Mouse (Mus musculus) kidney, adult 9 months (tissue): ENCODE results near the gene 1700037C18Rik.
"Not testable (repeated sequence)": the region's sequence is repeated elsewhere in the genome, so short reads cannot be mapped to it uniquely, and the experiment has no call there.

Source experiments
- DNase-seq: peaks from one replicate; pipeline ENCODE4 v3.0.0; 2022

1700037C18Rik gene

DNA sequence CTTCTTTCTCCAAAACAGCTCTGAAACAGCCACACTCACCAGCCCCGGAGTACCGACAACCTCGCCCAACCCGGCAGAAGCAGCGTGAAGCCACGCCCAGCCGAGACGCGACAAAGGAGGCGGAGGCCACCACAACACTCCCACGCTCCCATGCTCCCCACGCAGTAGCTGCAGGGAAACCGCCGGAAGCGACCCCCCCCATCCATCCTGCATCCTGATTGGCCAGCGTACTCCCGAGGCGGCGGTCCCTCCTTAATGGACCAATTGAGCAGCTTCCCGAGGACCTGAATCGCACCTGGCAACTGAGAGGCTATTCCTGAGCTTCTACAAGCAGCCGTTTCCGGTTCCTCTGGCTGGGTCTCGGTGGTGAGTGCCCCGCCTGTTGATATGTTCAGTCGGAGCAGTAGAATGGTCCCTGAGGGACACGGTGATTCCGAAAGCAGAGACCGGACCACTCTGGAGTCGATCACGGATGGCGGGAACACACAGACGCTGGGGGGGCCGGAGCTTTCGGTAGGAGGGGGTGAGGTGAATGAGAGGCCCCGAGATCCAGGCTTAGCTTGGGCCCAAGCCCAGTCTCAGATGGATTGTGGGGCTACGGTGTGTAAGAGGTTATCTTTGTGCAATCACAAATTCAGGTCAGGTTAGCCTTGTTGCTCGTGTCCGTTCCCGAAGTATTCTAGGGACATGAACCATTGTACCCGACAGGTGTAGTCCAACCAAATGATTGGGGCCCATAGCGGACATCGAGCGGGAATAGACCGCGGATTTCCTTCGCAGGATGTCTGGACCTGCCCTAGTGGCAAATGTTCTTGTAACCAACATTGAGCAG lies 36.1 kb downstream of the 1700037C18Rik start, which contains the start of gene Naa60:
Gene Naa60 (plus strand): TSS at position 160 of the 832 bp plus-strand sequence.
- peak; percentile 94 for DNase-seq

DNA sequence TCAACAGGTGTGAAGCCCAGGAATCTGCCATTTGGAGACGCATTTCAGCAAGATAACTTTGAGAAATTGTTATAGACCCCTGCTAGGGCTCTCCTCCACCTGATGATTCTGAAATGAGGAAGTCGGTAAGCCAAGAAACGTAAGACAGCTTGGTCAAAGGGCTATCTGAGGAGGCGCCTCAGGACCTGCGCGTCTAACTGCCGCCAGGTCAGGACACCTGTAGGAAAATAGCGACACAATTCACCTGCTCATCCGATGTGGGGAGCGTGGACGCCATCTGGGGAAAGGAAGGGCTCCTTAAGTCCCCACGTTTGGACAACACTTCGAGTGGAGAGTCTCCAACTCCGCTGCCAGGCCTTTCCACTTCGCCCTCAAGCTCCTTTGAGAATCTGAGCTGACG lies 36.7 kb downstream of the 1700037C18Rik start:
- no peak for DNase-seq

DNA sequence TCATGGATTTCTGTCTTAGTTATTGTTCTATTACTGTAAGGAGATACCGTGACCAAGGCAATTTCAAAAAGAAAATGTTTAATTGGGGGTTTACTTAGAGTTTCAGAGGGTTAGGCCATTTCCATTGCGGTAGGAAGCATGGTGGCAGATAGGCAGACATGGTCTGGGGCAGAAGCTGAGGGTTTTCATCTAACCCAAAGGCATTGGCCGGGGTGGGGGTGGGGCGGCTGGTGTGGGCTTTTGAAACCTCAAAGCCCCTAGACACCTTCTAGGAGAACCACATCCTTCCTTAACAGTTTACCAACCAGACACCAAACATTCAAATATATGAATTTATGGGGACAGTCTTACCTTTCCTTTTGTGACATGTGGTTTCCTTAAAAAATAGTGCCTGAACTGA lies 49.2 kb downstream of the 1700037C18Rik start:
- no peak for DNase-seq

DNA sequence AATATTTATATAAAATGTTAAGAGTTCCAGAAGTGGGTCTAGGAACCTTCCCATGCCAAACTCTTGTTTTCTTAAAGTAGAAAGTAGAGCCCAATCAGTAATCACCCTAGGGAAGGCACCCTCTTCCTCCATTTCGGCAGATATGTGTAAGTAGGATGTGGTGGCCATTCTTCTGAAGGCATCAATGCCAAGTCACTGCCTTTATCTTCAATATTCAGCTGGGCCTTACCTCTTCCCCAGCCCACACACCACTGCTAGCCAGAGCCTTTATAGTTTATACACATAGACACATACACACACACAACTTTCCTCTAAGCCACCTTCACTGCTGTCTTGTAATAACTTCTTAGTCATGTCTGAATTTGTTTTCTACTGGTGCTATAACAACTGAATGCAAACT lies 52.7 kb downstream of the 1700037C18Rik start:
- DNase-seq = no peak

DNA sequence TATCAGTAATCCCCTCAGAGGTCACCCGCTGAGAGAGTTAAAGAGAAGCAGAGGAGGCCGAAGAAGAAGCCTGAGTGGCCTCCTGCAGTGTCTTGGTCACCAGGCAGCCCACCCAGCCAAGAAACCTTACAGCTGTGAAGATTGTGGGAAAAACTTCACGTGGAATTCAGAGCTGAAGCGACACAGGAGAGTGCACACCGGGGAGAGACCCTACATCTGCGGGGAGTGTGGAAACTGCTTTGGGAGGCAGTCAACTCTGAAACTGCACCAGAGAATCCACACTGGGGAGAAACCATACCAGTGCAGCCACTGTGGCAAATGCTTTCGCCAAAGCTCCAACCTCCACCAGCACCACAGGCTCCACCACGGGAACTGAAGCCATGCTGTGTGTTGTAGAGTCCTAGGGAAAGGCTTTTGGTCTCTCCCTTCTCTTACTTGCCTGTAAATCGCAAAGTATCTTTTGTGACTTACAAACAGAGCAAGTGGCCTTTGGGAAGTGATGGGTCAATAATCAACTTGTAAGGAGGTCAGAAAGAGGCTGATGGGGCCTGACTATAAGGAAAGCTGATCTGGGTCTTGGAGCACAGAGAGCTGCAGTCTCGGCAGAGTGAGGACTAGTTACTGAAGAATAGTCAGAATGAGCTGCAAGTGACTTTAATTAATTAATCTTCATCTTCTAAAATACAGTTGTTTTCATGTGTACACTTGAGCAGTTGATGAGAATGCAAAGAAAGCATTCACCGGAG lies 53.9 kb downstream of the 1700037C18Rik start:
- DNase-seq = no peak

DNA sequence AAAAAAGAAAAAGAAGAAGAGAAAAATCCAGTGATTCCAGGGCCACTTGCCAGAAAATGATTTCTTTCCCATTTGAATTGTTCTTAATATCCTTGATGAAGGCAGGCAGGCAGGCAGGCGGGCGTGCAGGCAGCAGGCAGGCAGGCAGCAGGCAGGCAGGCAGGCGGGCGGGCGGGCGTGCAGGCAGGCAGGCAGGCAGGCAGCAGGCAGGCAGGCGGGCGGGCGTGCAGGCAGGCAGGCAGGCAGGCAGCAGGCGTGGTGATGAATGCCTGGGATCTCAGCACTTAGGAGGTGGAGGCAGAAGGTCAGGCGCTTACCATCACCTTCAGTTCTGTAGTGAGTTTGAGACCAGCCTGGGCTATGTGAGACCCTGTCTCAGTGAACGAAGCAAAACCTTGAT lies 55.9 kb downstream of the 1700037C18Rik start:
- DNase-seq = no peak

DNA sequence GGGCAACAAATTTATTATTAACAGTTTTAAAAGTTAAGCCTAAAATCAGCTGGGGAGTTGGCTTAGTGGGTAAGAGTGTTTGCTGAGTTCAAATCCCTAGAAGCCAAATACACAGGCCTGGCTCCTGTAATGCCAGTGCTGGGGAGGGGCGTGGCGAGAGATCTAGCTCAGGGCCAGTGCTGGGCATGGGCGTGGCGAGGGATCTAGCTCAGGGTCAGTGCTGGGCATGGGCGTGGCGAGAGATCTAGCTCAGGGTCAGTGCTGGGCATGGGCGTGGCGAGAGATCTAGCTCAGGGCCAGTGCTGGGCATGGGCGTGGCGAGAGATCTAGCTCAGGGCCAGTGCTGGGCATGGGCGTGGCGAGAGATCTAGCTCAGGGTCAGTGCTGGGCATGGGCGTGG lies 57.2 kb downstream of the 1700037C18Rik start:
- DNase-seq = not testable (repeated sequence)

DNA sequence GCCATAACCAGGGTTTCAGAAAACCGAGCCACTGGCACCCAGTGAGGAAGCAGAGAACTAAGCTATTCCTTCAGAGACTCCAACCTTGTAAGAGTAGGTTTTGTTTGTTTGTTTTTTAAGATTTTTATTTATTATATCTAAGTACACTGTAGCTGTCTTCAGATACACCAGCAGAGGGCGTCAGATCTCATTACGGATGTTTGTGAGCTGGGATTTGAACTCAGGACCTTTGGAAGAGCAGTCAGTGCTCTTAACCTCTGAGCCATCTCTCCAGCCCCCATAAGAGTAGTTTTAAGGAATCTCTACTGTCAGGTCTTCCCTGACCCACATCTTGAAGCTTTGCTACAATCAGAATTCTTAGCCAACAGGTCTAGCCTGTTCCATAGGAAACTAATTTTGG lies 60.1 kb downstream of the 1700037C18Rik start:
- no peak for DNase-seq

DNA sequence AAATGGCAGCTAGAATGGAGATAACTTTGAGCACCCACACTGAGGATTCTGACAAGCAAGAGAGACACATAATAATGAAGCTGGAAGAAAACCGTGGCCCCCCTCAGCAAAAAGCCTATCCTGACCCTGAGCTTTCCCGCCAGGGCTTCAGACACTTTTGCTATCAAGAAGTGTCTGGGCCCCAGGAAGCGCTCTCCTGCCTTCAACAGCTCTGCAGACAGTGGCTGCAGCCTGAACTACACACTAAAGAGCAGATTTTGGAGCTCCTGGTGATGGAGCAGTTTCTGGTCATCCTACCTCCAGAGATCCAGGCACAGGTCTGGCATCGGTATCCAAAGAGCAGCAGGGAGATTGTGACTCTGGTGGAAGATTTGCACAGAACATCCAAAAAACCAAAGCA lies 60.6 kb downstream of the 1700037C18Rik start:
- DNase-seq = peak; percentile 14

DNA sequence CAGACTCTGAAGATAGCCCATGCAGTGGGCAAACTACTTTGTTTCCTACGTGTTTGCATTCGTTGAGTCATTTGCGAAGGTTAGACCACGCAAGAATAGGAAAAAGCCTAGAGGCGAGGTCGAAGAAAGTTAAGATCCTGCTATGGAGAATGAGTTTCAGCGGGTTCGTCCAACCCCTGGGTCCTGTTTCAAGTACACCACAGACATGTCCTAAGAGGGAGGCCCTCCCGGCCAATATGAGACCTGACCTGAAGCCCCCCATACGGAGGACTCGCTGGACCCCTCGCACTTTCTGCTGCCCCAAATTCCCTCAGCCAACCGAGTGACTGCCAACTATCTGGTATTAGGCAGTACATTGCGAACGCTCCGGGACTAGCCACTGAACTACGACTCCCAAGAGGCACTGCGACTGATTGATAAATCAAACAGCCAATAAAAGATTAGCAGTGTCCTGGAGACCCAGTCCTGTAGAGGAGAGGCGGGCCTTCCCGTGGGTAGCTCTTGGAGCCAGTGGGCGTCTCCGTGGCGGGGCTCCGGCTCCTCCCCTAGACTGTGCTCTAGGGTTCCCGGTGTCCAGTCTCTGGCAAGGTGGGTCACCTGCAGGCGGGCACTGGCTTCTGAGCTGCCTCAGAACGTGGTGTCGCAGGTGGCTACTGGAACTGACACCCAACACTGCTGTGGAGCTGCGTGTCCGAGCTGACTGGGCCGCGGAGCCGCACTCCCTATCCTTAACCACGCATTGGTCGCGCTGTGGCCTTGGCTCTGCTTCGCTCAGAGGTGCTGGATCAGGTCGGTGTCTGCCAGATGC lies 61.6 kb downstream of the 1700037C18Rik start, which contains the start of gene Zfp174:
Gene Zfp174 (plus strand): TSS at position 558 of the 808 bp plus-strand sequence.
- DNase-seq = peak; percentile 99
